Mouse (Mus musculus): Measurements from ENCODE around the gene Dpf3. TPM values are rescaled to one million over a fixed set of nuclear protein-coding genes. Genes with fewer than 3 reads are reported as not detected.

The Dpf3 gene
- polyA plus RNA-seq, 1 experiment from 2014 or later: 19.2 TPM

DNA sequence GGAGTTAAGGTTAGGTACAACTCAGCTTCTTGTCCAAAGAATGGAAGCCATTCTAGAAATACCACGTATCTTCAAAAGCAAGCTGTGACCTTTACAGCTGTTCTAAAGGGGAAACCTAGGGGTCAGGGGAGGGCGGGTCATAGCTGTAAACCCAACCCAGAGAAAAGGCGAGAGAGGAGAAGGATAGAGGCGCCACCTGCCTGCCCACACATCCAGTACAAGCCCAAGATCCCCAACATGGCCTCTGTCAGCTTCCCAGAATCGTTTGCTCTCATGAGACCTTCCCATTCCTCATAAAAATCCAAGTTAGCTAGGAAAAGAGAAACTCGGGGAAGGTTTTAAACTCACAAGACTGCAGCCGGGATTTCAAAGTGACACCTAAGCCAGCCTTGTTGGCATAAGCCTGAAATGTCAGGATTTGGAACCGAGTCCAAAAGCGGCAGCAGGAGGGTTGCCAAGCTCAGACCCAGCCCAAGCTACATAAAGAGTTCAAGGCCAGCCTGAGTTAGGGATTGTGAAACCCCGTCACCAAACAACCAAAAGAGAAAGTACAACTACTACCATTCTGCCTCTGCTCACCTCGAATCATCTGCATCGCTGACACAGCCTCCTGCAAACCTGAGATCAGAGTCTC lies 63.3 kb downstream of the Dpf3 start:
- H3K27me3 ChIP-seq (ENCODE audit: control insufficient read depth, insufficient read depth, low read length): no peaks in the 10 kb centered on the region
- H3K27ac ChIP-seq (ENCODE audit: low read length): peak overlapping the region; percentile 85
- WGBS: 56% methylated on average over 12 of the region's 12 CpGs
- peak overlapping the region; percentile 28 for H3K9ac ChIP-seq (ENCODE audit: low read length)
- no peak for ATAC-seq (replicated peaks; ENCODE audit: extremely low read depth, insufficient read depth, low FRiP score)
- peaks cover 4% of the 10 kb centered on the region; the same call in 1 of the 2 replicates for H3K9me3 ChIP-seq (replicated peaks; ENCODE audit: control insufficient read depth, low read length)
- H3K36me3 ChIP-seq (ENCODE audit: control insufficient read depth, insufficient read depth): 0 out of 2 replicates have a peak, but pooled peaks cover 3% of the 10 kb centered on the region
- H3K4me3 ChIP-seq (ENCODE audit: low read length): peak overlapping the region; percentile 13; the same call in 1 of the 2 replicates
- H3K4me1 ChIP-seq (ENCODE audit: control insufficient read depth, insufficient read depth, low read length): peaks cover 31% of the 10 kb centered on the region
- H3K4me2 ChIP-seq (ENCODE audit: low read depth, low read length): peak overlapping the region; percentile 44

DNA sequence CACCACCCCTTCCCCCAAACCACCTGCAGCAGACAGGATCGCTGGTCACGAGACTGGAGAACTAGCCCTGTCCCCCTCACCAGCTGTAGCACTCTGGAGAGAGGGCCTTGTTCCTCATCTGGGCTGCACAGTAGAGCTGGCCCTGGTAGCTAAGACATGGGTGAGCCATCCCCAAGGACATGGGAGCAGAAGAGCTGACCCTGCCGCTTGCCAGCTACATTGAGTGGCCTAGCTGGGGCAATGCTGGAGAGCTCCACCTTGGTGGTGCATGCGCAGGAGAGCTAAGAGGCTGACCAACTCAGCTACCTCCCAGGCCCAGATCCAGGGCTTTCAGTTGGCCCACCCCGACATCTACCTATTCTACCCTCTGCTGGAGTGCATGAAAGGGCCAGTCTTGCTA lies 67.2 kb downstream of the Dpf3 start:
- peaks cover 4% of the 10 kb centered on the region; the same call in 1 of the 2 replicates for H3K9me3 ChIP-seq (replicated peaks; ENCODE audit: control insufficient read depth, low read length)
- H3K4me3 ChIP-seq (ENCODE audit: low read length): no peak overlapping the region
- H3K27me3 ChIP-seq (ENCODE audit: control insufficient read depth, insufficient read depth, low read length): no peaks in the 10 kb centered on the region
- H3K27ac ChIP-seq (ENCODE audit: low read length): no peak overlapping the region
- 77% methylated on average over 5 of the region's 5 CpGs for WGBS
- H3K9ac ChIP-seq (ENCODE audit: low read length): no peak overlapping the region
- H3K36me3 ChIP-seq (ENCODE audit: control insufficient read depth, insufficient read depth): 0 out of 2 replicates have a peak, but pooled peaks cover 3% of the 10 kb centered on the region
- H3K4me1 ChIP-seq (ENCODE audit: control insufficient read depth, insufficient read depth, low read length): peaks cover 16% of the 10 kb centered on the region
- no peak overlapping the region for H3K4me2 ChIP-seq (ENCODE audit: low read depth, low read length)
- no peak for ATAC-seq (replicated peaks; ENCODE audit: extremely low read depth, insufficient read depth, low FRiP score)

DNA sequence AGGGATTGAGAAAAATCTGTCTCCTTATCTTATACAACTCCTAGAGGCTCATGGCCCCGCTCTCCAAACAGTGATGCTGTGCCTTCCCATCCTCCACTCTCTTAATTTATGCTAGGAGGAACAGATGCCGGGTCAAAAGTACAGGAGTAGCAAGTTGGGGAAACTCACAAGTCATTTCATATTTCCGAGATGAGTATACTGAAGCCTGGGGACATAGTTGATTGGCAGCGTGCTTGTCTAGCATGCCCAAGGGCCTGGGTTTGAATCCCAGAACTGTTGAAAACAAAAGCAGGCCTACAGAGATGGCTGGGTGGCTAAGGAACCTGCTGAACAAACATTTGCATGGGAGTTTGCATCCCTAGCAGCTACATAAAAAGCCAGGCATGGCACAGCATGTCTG lies 72.3 kb downstream of the Dpf3 start:
- no peak overlapping the region for H3K9ac ChIP-seq (ENCODE audit: low read length)
- H3K9me3 ChIP-seq (replicated peaks; ENCODE audit: control insufficient read depth, low read length): no peaks in the 10 kb centered on the region
- H3K4me3 ChIP-seq (ENCODE audit: low read length): no peak overlapping the region
- 74% methylated on average over 4 of the region's 4 CpGs for WGBS
- H3K27me3 ChIP-seq (ENCODE audit: control insufficient read depth, insufficient read depth, low read length): no peaks in the 10 kb centered on the region
- peaks cover 27% of the 10 kb centered on the region for H3K4me1 ChIP-seq (ENCODE audit: control insufficient read depth, insufficient read depth, low read length)
- H3K4me2 ChIP-seq (ENCODE audit: low read depth, low read length): no peak overlapping the region
- no peaks in the 10 kb centered on the region for H3K36me3 ChIP-seq (ENCODE audit: control insufficient read depth, insufficient read depth)
- no peak for ATAC-seq (replicated peaks; ENCODE audit: extremely low read depth, insufficient read depth, low FRiP score)
- no peak overlapping the region for H3K27ac ChIP-seq (ENCODE audit: low read length)

DNA sequence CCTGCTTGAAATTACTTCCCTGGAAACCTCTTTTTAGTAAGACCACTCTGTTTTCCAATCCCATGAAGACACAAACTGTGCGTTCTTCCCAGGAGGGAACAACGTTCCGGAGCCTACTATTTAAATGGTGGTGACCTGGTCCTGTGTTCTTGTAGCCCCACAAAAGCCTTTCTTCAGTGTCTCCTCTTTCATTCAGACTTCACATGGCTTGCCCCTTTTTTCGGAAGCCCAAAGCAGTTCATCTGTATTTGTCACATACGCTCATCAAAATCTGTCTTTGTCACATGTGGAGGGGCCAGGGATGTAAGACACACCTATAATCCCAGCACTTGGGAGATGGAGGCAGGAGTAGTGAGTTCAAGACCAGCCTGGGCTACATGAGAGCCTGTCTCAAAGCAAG lies 73.8 kb downstream of the Dpf3 start:
- Histone ChIP-seq H3K27ac (ENCODE audit: low read length) (no peak overlapping the region), H3K9me3 (replicated peaks; ENCODE audit: control insufficient read depth, low read length) (no peaks in the 10 kb centered on the region), H3K4me2 (ENCODE audit: low read depth, low read length) (no peak overlapping the region), H3K27me3 (ENCODE audit: control insufficient read depth, insufficient read depth, low read length) (no peaks in the 10 kb centered on the region), H3K9ac (ENCODE audit: low read length) (no peak overlapping the region), H3K4me3 (ENCODE audit: low read length) (no peak overlapping the region), H3K36me3 (ENCODE audit: control insufficient read depth, insufficient read depth) (no peaks in the 10 kb centered on the region), H3K4me1 (ENCODE audit: control insufficient read depth, insufficient read depth, low read length) (peaks cover 27% of the 10 kb centered on the region)
- ATAC-seq (replicated peaks; ENCODE audit: extremely low read depth, insufficient read depth, low FRiP score): no peak
- WGBS: 89% methylated on average over 5 of the region's 5 CpGs

DNA sequence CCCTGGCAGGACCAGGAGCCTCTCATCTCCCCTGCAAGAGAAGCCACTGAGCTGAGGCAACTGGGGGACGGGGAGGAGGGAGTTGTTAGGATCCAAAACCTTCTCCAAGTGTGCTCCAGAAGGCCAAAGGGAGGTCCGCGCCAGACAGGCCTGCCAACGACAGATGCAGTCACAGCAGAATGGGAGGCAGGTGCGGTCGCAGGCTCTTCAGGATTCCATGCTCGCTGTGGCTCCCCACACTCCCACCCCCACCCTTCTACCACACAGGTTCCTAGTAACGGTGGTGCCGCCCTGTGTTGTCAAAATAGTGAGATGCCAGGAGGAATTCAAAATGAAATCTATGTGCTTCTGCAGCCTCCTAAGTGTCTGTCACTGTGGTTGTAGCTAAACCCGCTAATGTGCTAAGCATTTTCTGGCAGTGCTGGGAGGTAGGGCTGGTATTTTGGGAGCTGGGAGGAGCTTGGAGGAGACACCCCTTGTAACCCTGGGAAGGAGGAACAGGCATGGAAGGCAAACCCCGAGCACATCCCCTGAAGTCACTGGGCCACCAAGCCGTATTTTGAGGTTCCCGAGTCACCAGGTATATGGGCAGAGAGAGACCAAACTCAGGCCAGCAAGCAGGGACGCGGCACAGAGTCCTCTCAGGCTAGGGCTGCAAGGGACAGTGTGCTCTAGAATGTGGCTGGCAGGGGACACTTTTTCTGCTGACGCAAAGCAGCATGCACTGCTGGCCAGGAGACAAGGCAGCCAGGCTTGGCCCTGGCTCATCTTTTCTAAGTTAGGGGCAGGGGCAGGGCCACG lies 75.6 kb downstream of the Dpf3 start:
- Histone ChIP-seq H3K4me1 (ENCODE audit: control insufficient read depth, insufficient read depth, low read length) (peaks cover 31% of the 10 kb centered on the region), H3K27ac (ENCODE audit: low read length) (peak overlapping the region; percentile 81), H3K36me3 (ENCODE audit: control insufficient read depth, insufficient read depth) (no peaks in the 10 kb centered on the region), H3K9ac (ENCODE audit: low read length) (peak overlapping the region; percentile 48), H3K27me3 (ENCODE audit: control insufficient read depth, insufficient read depth, low read length) (no peaks in the 10 kb centered on the region), H3K4me3 (ENCODE audit: low read length) (peak overlapping the region; percentile 26), H3K4me2 (ENCODE audit: low read depth, low read length) (peak overlapping the region; percentile 56), H3K9me3 (replicated peaks; ENCODE audit: control insufficient read depth, low read length) (no peaks in the 10 kb centered on the region)
- WGBS: 30% methylated on average over 17 of the region's 17 CpGs
- peak; percentile 86 for ATAC-seq (replicated peaks; ENCODE audit: extremely low read depth, insufficient read depth, low FRiP score)

DNA sequence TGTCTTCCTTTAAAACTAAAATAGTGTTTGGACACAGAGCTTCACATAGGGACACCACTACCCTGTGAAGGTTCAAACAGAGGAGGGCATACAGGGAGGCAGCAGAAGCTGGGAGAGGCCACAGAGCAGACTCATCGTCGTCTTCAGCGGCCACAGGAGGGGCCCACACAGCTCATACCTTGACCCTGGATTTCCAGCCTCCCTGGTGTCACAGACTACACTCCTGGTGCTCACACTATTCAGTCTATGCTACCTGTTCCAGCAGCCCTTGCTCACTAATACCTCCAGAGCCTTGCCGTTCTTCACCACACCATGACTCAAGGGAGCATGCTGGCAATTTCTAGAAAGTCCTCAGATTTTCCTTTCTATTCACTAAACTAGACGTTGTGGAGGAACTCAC lies 76.5 kb downstream of the Dpf3 start:
- H3K27ac ChIP-seq (ENCODE audit: low read length): peak overlapping the region; percentile 81
- WGBS: 74% methylated on average over 5 of the region's 5 CpGs
- no peaks in the 10 kb centered on the region for H3K27me3 ChIP-seq (ENCODE audit: control insufficient read depth, insufficient read depth, low read length)
- no peak overlapping the region for H3K4me3 ChIP-seq (ENCODE audit: low read length)
- H3K4me1 ChIP-seq (ENCODE audit: control insufficient read depth, insufficient read depth, low read length): peaks cover 33% of the 10 kb centered on the region
- H3K4me2 ChIP-seq (ENCODE audit: low read depth, low read length): peak overlapping the region; percentile 56; the same call in 1 of the 2 replicates
- H3K9me3 ChIP-seq (replicated peaks; ENCODE audit: control insufficient read depth, low read length): no peaks in the 10 kb centered on the region
- no peak for ATAC-seq (replicated peaks; ENCODE audit: extremely low read depth, insufficient read depth, low FRiP score)
- H3K9ac ChIP-seq (ENCODE audit: low read length): peak overlapping the region; percentile 48
- H3K36me3 ChIP-seq (ENCODE audit: control insufficient read depth, insufficient read depth): no peaks in the 10 kb centered on the region

DNA sequence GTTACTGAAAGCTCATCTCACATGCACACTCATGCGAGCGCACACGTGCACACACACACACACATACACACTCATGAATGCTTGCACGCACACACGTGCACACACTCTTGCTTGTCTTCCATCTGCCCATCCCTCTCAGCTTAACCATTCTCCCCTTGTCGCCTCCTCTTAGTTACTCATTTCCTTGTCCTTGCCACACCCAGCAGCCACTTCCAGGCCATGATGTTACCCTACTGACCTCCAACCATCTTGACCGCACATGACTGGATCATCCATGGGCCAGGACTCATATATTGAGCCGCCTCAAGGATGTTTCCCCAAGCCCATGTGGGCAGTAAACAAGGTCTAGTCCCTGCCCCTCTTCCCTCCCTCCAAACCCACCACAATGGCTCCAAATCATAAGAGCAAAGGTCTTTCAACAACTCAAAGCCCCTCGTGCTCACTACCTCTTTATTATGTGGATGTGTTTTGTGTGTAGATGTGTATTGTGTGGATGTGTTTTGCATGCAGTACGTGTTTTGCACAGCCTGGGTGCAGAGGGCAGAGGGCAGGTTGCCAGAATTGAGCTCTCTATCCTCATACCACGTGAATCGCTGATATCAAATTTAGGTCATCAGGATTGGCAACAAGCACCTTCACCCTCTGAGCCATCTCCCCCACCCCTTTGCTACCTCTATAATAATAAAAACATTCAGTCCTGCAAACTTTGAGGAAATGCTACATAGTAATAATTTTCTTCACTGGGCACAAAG lies 82.0 kb downstream of the Dpf3 start:
- Histone ChIP-seq H3K9ac (ENCODE audit: low read length) (no peak overlapping the region), H3K27ac (ENCODE audit: low read length) (no peak overlapping the region), H3K4me1 (ENCODE audit: control insufficient read depth, insufficient read depth, low read length) (peaks cover 16% of the 10 kb centered on the region), H3K36me3 (ENCODE audit: control insufficient read depth, insufficient read depth) (no peaks in the 10 kb centered on the region), H3K4me2 (ENCODE audit: low read depth, low read length) (no peak overlapping the region), H3K9me3 (replicated peaks; ENCODE audit: control insufficient read depth, low read length) (no peaks in the 10 kb centered on the region), H3K27me3 (ENCODE audit: control insufficient read depth, insufficient read depth, low read length) (no peaks in the 10 kb centered on the region), H3K4me3 (ENCODE audit: low read length) (no peak overlapping the region)
- no peak for ATAC-seq (replicated peaks; ENCODE audit: extremely low read depth, insufficient read depth, low FRiP score)
- whole genome bisulfite sequencing: 85% methylated on average over 12 of the region's 12 CpGs

DNA sequence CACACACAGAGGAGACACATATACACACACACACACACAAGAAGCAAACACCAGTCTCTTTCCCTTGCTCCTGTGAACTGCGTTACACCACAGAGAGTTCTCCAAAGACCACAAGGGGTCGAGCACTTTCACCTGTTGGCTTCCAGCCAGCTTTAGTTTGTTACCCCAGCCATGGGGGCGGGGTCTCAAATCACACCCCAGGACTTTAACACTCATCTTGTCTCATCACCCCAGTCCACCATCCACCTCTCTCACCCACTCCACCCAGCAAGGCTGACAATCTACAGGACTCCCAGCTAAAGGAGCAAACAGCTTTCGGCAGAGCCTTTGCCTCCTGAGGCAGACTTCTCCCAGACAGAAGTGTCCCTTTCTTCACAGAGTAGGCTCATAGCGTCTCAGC lies 85.2 kb downstream of the Dpf3 start:
- no peak overlapping the region for H3K9ac ChIP-seq (ENCODE audit: low read length)
- no peaks in the 10 kb centered on the region for H3K27me3 ChIP-seq (ENCODE audit: control insufficient read depth, insufficient read depth, low read length)
- no peak for ATAC-seq (replicated peaks; ENCODE audit: extremely low read depth, insufficient read depth, low FRiP score)
- no peaks in the 10 kb centered on the region for H3K9me3 ChIP-seq (replicated peaks; ENCODE audit: control insufficient read depth, low read length)
- H3K4me1 ChIP-seq (ENCODE audit: control insufficient read depth, insufficient read depth, low read length): peaks cover 17% of the 10 kb centered on the region
- WGBS: 52% methylated on average over 5 of the region's 5 CpGs
- H3K4me3 ChIP-seq (ENCODE audit: low read length): no peak overlapping the region
- no peak overlapping the region for H3K4me2 ChIP-seq (ENCODE audit: low read depth, low read length)
- no peaks in the 10 kb centered on the region for H3K36me3 ChIP-seq (ENCODE audit: control insufficient read depth, insufficient read depth)
- no peak overlapping the region for H3K27ac ChIP-seq (ENCODE audit: low read length)
